Mouse (Mus musculus): ENCODE data around the gene Zc3h12c.

The Zc3h12c gene

GRCm38 (mm10) chr9:52167863-52168685 is at the start of gene Zc3h12c:
Gene Zc3h12c (minus strand): TSS chr9:52168572.
- DNase-seq (ENCODE audit: low read depth, low spot score), result no peak

- DNase-seq (ENCODE audit: low read depth, low spot score), result no peak
Measured at GRCm38 (mm10) chr9:52217636-52218035, 49.3 kb upstream of the Zc3h12c start.

- DNase-seq (ENCODE audit: low read depth, low spot score), result no peak
Measured at GRCm38 (mm10) chr9:52215291-52215690, 46.9 kb upstream of the Zc3h12c start.

GRCm38 (mm10) chr9:52212416-52212815 is 44.0 kb upstream of the Zc3h12c start:
- DNase-seq (ENCODE audit: low read depth, low spot score), result no peak

- DNase-seq (ENCODE audit: low read depth, low spot score), result no peak
Measured at GRCm38 (mm10) chr9:52208510-52209030, 40.2 kb upstream of the Zc3h12c start.

GRCm38 (mm10) chr9:52203189-52203588 is 34.8 kb upstream of the Zc3h12c start:
- DNase-seq (ENCODE audit: low read depth, low spot score), result peak; percentile 60

GRCm38 (mm10) chr9:52200271-52200670 is 31.9 kb upstream of the Zc3h12c start:
- no peak for DNase-seq (ENCODE audit: low read depth, low spot score)

GRCm38 (mm10) chr9:52195853-52196252 is 27.5 kb upstream of the Zc3h12c start:
- no peak for DNase-seq (ENCODE audit: low read depth, low spot score)

- no peak for DNase-seq (ENCODE audit: low read depth, low spot score)
Measured at GRCm38 (mm10) chr9:52193851-52194250, 25.5 kb upstream of the Zc3h12c start.

GRCm38 (mm10) chr9:52190907-52191306 is 22.5 kb upstream of the Zc3h12c start:
- no peak for DNase-seq (ENCODE audit: low read depth, low spot score)

- no peak for DNase-seq (ENCODE audit: low read depth, low spot score)
Measured at GRCm38 (mm10) chr9:52188106-52188505, 19.7 kb upstream of the Zc3h12c start.

GRCm38 (mm10) chr9:52186296-52186941 is 18.0 kb upstream of the Zc3h12c start:
- no peak for DNase-seq (ENCODE audit: low read depth, low spot score)

- DNase-seq (ENCODE audit: low read depth, low spot score), result no peak
Measured at GRCm38 (mm10) chr9:52181419-52181818, 13.0 kb upstream of the Zc3h12c start.

GRCm38 (mm10) chr9:52180851-52181250 is 12.5 kb upstream of the Zc3h12c start:
- no peak for DNase-seq (ENCODE audit: low read depth, low spot score)

- no peak for DNase-seq (ENCODE audit: low read depth, low spot score)
Measured at GRCm38 (mm10) chr9:52175257-52175859, 7.0 kb upstream of the Zc3h12c start.

- DNase-seq (ENCODE audit: low read depth, low spot score), result no peak
Measured at GRCm38 (mm10) chr9:52174671-52175111, 6.3 kb upstream of the Zc3h12c start.

GRCm38 (mm10) chr9:52173937-52174336 is 5.6 kb upstream of the Zc3h12c start:
- DNase-seq (ENCODE audit: low read depth, low spot score), result no peak

GRCm38 (mm10) chr9:52172550-52172949 is 4.2 kb upstream of the Zc3h12c start:
- DNase-seq (ENCODE audit: low read depth, low spot score), result no peak

GRCm38 (mm10) chr9:52170671-52171070 is 2.3 kb upstream of the Zc3h12c start:
- no peak for DNase-seq (ENCODE audit: low read depth, low spot score)

- no peak for DNase-seq (ENCODE audit: low read depth, low spot score)
Measured at GRCm38 (mm10) chr9:52170131-52170530, 1.8 kb upstream of the Zc3h12c start.

- DNase-seq (ENCODE audit: low read depth, low spot score), result no peak
Measured at GRCm38 (mm10) chr9:52168686-52169270, 406 bp upstream of the Zc3h12c start.

GRCm38 (mm10) chr9:52167506-52167862 is 888 bp downstream of the Zc3h12c start:
- DNase-seq (ENCODE audit: low read depth, low spot score), result no peak

Data from brain, embryonic 18.5 days (tissue).